Mouse (Mus musculus): Measurements from ENCODE around the gene Slco4a1.

Slco4a1 gene

DNA sequence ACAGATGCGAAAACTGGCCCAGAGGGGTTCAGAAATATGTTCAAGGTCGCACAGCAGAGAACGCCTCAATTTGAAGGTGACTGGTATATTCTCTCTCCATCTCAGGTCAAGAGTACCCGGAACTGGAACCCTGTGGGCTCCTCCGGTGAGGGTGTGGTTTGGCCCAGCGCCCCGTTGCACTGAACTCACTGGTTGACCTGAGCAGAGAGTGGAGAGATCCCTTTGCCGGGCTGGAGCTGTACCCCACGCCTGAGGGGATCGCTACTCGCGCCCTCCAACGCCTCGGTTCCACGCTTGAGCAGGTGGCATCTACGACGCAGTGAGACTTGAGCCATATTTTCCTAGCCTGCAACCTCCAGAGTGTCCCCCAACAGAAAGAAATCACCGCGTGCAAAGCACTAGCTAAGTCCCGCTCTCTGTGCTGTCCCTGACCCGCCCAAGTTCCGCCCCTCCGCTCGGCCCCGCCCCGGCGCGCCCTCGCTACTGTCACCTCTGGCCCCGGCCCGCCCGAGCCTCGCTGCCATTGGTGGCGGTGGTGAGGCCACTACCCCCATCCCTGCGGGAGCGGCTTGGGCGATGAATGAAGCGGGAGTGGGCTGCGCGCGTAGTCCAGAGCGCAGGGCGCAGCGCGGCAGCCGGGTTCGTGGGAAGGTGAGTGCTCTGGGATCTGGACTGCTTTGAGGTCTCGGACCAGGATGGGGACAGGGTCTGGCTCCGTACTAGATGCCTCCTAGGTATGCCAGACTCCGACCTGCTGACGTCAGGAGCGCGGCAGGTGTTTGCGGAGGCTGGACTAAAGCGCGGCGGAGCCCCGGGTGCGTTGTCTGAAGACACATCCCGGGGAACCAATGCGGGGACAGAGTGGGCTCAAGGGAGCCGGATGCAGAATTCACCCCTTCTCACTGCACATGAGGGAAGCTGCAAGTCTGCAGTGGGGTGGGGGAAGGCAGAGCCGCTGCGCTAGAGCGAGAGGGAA is at the start of gene Slco4a1:
TSS of gene Slco4a1 (plus strand) at position 523 of the 976 bp plus-strand sequence.
- DNase-seq (ENCODE audit: low read depth, low spot score), result peak; percentile 36

GRCm38 (mm10) chr2:180408410-180408809 is 47.6 kb upstream of the Slco4a1 start:
- no peak for DNase-seq (ENCODE audit: low read depth, low spot score)

GRCm38 (mm10) chr2:180410432-180410831 is 45.6 kb upstream of the Slco4a1 start:
- DNase-seq (ENCODE audit: low read depth, low spot score), result no peak

- DNase-seq (ENCODE audit: low read depth, low spot score), result no peak
Observed at GRCm38 (mm10) chr2:180411013-180411412, 45.0 kb upstream of the Slco4a1 start.

GRCm38 (mm10) chr2:180415627-180416026 is 40.4 kb upstream of the Slco4a1 start:
- no peak for DNase-seq (ENCODE audit: low read depth, low spot score)

- no peak for DNase-seq (ENCODE audit: low read depth, low spot score)
Observed at GRCm38 (mm10) chr2:180417731-180418130, 38.3 kb upstream of the Slco4a1 start.

DNA sequence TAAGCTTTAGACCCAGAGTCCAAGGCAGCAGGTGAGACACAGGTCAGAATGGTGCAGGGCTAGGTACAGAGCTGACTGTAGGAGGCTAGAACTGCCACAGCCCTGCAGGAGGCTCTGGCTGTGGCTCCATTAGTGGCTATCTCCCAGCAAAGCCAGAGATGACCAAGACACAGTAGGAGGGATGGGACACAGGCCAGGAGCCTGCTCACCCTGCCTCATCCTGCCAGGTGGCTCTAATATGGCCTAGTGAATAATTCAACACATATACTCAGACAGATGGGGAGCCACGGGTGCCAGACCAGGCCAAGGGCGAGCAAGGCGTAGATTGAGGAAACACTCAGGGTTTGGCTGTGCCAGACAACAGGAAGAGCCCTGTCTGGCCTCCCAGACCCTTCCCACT is 35.4 kb upstream of the Slco4a1 start:
- DNase-seq (ENCODE audit: low read depth, low spot score), result no peak

GRCm38 (mm10) chr2:180425115-180425514 is 30.9 kb upstream of the Slco4a1 start:
- no peak for DNase-seq (ENCODE audit: low read depth, low spot score)

GRCm38 (mm10) chr2:180427073-180427472 is 29.0 kb upstream of the Slco4a1 start:
- peak; percentile 42 for DNase-seq (ENCODE audit: low read depth, low spot score)

DNA sequence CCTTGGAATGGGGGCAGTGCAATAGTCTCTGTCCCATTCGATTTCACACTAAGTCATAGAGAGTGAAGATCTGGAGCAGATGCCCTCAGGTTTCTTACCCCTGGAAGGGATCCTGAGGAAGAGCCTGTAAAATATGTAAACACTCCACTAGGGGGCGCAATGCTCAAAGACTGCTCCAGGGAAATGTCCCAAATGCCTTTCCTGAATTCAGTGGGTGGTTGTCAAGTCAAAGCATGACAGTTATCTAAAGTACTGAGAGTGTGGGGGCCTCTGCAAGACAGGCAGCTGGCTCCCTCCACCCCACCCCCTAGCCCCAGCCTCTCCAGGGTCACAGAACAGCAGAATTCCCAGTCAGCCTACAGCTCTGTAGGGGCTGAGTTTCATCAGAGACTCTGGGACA is 27.7 kb upstream of the Slco4a1 start:
- DNase-seq (ENCODE audit: low read depth, low spot score), result no peak

DNA sequence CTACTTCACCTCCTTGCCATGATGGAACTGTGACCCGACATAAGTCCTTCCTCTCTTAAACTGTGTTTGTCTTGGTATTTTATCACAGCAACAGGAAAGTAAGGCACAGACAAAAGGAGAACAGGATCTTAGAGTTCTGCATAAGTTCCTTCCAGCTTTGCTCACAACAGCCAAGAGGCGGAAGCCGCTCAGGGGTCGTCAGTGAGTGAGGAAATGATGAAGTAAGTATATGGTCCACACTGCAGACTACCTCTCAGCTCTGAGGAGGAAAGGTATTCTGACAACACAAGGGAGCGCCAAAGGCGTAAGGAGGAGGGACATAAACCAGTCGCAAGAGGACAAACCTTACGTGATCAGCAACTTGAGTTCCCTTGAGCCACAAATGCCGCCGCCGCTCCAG is 25.4 kb upstream of the Slco4a1 start:
- no peak for DNase-seq (ENCODE audit: low read depth, low spot score)

DNA sequence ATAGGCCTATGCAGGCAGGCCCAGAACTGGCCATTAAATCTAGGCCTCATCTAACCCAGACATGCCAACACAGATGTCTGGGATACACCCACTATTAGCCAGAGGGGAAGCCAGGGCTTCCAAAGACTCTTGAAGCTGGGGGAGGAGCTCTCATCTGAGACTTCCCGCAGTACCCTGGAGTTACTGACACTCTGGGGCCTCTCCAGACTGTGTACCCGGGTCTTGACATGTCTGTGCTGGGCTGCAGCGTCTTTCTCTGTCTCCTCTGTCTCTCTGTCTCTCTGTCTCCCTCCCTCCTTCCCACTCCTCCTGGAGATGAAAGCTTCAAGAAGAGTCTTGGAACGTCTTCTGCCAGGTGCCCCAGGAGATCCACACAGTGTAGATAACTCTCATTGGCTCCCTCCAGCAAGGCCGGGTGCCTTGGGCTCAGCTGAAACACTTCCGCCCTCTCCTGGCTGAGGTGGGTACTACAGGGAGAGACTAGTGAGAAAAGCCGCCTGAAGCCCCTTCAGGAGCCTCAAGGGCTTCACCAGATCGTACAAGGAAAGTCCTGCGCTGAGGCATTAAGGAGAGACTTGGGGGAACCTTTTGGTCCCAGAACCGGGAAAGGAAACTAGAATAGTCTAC is 23.9 kb upstream of the Slco4a1 start:
- DNase-seq (ENCODE audit: low read depth, low spot score), result peak; percentile 23

GRCm38 (mm10) chr2:180432751-180433150 is 23.3 kb upstream of the Slco4a1 start:
- DNase-seq (ENCODE audit: low read depth, low spot score), result no peak

GRCm38 (mm10) chr2:180433350-180433749 is 22.7 kb upstream of the Slco4a1 start:
- peak; percentile 33 for DNase-seq (ENCODE audit: low read depth, low spot score)

- no peak for DNase-seq (ENCODE audit: low read depth, low spot score)
Observed at GRCm38 (mm10) chr2:180435341-180435926, 20.6 kb upstream of the Slco4a1 start.

DNA sequence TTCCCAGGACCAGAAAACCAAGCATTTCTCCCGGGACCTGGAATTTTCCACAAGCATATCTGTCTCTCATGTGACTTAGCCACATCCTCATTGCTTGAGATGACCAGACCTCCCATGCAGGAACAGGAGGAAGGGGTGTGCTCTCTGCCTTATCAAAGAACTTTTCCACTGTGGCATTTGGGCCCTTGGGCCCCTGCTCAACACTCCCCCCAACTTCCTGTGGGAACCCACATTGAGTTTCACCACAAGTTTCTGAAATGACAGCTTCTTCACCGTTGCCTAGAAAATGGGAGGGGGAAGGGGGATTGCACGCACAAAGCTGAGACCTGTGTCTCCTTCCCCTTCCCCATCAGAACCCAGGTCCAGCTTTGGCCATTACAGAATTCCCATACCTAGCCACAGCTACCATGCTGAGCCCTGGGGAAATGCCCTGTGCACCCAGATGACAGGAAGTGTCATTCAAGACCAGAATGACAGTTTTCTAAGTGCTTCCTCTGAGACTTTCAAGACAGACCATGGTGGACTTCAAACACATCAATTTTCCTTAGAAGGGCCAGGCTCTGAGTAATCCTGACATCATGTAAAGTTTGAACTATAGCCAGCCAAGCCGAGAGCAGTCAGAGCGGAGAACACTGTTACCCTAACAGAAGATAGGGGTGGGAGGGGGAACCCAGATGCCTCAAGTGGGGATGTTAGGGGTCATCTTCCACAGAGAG is 18.7 kb upstream of the Slco4a1 start:
- DNase-seq (ENCODE audit: low read depth, low spot score), result no peak

GRCm38 (mm10) chr2:180439791-180440190 is 16.3 kb upstream of the Slco4a1 start:
- no peak for DNase-seq (ENCODE audit: low read depth, low spot score)

GRCm38 (mm10) chr2:180440596-180441332 is 15.3 kb upstream of the Slco4a1 start:
- DNase-seq (ENCODE audit: low read depth, low spot score), result no peak

DNA sequence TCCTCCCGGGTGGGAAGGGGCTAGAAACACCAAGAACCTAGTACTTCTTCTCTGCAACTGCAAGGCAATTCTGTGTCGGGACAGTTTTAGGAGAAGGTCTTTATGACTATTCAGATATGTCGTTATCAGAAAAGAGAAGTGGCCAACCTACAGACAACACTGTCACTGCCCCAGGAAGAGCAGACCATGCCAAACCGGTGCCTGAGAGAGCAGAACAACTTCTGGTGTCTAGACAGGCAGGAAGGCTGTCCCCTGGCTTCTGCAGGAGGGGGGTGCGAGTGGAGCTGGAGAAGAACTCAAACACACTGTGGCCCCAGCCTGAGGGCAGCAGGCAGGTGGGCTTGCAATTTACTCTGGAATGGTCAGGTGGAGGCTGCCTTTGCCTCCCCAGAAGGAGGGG is 14.0 kb upstream of the Slco4a1 start:
- DNase-seq (ENCODE audit: low read depth, low spot score), result peak; percentile 18

DNA sequence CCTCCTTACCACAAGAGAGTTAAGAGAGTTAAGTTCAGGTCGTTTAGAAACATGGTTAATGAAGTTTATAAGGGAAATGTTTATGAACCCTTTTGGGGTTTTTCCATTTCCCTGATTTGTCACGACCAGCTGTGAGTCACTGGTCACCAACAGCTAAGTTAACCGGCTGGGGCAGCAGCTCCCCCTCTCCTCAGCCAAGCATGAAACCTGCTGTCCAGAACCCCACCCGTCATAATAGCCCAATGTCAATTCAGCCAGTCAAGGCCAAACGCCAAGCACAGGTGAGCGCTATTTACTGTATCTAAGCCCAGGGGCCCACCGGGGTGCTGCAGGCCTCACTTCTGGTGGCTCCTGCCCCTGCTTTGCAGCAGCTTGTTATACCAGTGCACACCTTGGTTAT is 12.2 kb upstream of the Slco4a1 start:
- no peak for DNase-seq (ENCODE audit: low read depth, low spot score)
